Mouse (Mus musculus) frontal cortex, postnatal 36 days (tissue): ENCODE measurements around the gene Tkfc.
"Not testable (repeated sequence)": the region's sequence is repeated elsewhere in the genome, so short reads cannot be mapped to it uniquely, and the experiment has no call there.

Experiments
- DNase-seq, 2 experiments: peaks; one replicate each; pipeline ENCODE4 v3.0.0; 2022; ENCODE audit warnings: low spot score in 2 of 2

The Tkfc gene

DNA sequence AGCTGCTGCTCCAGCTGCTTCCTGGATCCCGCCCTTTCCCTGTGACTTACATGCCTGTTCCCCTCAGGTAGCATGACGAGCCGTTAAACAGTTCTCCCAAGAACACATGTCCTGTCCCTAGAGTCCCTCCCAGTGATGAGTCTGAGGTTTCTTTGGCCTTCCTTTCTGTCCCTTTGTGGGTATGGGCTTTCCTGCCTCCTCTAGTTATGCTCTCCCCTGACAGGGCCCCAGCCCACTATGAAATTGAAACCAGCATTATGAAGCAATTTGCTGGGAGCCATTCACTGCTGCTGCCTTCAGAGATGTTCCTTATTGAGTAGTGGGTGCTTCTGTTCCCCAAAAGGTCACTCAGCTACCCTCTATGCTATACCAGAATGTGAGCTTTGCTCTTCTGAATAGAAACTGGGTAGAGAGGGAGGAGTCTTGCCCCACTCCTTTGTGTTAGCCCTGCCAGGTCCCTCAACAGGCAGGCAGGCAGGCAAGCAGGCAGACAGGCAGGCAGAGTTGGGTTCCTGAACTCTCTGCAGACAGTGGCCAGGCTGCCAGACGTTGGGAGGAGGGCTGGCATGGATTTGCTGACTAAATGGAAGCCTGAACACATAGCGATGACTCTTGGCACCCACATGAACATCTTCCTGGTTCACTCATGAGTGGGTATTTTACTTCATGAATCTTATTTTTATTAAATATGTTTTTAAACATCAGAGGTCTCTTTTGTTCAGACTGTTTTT is 16.2 kb downstream of the Tkfc start:
- DNase-seq, result no peak

DNA sequence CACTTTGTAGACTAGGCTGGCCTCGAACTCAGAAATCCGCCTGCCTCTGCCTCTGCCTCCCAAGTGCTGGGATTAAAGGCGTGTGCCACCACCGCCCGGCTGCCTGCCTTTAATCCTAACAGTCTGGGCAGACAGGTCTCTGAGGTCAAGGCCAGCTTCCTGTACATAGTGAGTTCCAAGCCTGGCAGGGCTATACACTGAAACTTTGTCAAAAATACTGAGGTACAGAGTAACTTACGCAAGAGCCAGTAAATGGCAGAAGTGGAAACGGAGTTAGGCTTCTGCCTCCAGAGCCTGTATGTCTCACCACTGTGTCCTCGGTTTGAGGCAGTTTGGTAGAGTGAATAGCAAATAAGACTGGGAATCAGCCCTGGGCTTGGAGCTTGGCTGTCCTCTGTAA is 18.2 kb downstream of the Tkfc start:
- DNase-seq, result no peak

DNA sequence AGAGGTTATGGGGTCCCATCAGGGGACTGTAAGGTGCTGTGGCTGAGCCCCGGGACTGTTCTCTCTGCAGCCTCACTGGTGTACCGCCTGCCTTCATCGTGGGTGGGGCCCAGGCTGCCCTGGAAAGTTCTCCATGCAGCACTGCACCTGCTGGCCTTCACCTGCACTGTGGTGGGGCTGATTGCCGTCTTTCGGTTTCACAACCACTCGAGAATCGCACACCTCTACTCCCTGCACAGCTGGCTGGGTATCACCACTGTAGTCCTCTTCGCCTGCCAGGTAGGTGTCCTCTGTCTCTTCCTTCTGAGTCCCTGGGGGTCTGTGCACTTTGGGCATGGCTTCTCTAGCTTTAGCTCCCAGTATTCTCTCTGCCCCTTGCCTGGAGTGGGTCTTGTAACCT is 20.3 kb downstream of the Tkfc start:
- no peak for DNase-seq

DNA sequence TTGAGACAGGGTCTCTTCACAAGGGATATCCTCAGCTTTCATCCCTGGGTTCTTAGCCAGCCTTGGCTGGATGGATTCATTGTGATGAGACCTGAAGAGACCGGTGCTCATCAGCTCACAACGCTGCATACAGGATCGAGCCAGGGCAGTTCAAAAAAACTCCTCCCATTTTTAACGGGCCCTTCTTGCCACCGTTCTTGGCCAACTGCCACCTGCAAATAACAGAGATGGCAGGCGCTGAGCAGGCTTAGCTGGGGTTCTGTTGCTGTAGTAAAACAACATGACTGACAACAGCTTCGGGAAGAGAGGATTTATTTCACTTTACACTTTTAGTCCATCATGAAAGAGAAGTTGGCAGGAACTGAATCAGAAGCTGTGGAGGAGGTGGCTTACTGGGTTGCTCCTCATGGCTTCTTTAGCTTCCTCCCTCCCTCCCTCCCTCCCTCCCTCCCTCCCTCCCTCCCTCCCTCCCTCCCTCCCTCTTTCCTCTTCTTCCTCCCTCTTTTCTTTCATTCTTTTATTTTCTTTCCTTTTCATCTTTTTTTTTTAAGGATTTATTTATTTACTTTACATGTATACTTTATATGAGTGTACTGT is 21.8 kb downstream of the Tkfc start:
- no peak for DNase-seq

DNA sequence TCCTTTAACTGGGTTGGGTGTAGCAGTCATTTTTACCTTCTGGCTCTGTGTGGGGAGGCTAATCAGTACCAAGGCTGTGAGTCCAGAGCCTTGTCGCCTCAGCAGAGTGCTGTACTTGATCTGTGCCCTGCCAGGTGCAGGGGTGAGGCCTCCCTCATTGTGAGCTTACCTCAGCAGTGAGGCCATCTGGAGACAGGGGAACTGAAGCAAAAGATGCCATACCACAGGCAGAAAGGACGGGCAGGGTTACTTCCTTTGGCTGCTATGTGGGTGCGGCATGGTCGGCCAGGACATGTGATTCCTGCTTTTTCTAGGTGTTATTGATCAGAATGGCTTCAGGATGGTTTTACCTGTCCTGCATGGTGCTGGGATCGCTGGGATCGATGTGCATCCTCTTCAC is 23.5 kb downstream of the Tkfc start:
- DNase-seq, result no peak

DNA sequence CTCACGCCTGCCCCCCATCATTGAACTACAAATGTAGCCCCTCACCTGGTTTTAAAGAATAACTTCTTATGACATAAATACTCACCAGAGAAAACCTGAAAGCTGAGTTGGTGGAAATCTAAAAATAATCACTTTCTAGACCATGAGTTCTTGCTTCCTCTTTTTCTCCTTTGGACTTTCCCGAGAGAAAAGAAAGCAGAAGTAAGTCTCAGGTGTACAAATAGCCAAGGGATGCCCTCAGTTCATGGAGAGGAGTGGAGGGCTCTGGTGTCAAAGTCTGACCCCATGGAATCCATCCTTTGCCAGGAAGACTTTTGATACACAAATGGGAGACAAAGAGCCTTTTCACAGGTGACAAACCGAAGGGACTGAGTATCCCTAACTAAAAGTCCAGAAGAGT is 24.7 kb downstream of the Tkfc start:
- no peak for DNase-seq

DNA sequence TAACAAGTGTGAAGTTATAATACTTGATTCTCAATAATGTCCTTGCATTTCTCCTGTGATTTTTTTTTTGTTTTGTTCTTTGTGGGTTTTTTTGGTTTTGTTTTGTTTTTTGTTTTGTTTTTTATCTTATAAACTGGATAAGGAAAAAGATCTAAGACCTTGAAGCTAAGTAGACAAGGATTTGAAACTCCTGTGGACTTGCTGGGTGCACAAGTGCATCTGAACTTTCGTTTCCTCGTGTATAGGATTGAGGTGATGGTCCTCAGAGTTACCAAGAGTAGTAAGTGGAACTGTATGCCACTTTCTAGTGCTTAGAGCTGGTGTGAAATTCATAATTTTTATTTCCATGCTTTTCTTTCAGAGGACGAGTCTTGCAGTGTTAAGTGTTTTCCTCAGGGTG is 25.4 kb downstream of the Tkfc start:
- no peak for DNase-seq

DNA sequence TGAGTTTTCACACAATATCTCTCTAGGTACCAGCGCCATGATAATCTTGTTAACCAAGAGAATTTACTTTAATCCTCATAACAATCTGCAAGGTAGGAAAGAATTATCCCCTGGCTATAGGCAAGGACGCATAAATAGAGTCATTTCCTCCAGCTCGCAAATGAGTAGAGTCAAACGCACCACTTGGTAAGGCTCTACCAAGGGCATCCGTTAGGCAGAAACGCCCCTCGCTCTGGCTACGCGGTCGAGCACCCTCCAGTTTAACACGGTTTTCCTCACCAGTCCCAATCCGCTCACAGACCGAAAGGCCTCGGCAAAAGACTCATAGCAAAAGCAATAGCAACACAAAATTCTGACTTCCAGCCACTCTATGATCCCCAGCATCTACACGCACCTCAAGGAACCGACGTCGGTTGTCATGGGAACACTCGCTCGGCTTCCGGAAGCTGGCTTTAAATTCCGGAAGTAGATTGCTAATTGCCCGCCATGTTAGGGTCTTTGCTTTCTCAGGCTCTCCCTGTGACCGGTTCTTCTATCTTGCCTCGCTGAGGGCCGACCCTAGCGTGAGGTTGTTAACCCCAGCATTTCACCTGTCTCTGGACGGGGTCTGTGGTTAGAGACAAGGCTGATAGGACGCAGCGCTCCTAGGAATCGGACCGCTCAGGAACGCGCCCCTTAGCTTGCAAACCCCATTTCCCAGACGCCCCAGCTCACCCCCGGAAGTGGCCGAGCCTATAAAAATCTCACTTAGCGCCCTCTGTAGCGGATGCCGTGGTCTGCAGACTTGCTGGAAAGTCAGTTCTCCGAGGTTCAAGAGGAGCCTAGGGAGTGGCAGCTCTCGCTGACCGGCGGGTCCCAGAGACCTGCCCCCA is 28.5 kb downstream of the Tkfc start, which contains the start of the genes Cyb561a3 and Tmem138:
Gene Cyb561a3 (plus strand): TSS at position 483 of the 872 bp plus-strand sequence.
Gene Tmem138 (minus strand): TSS at position 673 of the 872 bp plus-strand sequence.
- peak; percentile 95 to 96 for DNase-seq

DNA sequence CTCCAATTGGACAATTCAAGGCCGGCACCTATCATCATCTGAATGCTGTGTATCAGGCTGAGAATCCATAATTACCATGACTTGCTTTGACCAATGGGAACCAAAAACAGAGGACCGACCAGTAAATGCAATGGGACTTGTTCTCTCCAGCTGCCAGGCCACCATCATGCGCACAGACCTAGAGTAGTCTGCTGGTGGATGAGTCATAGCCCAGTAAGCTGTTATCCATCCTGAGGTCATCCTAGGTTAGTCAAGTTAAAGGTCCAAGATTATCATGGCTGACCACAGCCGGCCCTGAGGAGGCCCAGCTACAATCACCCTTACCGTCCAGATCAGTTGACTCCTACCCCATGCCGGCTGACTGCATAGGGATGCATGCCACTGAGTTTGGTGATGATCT is 35.8 kb downstream of the Tkfc start:
- DNase-seq, result no peak

DNA sequence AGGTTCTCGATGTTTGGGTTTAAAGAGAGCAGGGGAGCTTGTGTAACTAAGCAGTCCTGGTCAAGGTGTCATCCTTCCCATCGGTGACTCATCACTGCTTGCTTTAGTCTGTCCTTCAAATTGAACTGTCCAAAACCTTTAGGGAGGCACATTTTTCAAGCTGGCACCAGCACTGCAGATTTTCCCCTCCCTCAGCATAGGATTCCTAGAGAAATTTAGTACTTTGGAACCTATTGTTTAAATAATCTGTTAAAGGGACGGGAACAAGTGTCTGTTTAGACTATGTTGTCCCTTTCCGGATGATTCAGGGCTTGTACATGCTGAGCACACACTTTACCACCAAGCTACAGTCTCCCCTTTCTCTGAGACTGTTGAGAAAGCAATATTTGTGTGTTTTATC is 40.2 kb downstream of the Tkfc start:
- no peak for DNase-seq

DNA sequence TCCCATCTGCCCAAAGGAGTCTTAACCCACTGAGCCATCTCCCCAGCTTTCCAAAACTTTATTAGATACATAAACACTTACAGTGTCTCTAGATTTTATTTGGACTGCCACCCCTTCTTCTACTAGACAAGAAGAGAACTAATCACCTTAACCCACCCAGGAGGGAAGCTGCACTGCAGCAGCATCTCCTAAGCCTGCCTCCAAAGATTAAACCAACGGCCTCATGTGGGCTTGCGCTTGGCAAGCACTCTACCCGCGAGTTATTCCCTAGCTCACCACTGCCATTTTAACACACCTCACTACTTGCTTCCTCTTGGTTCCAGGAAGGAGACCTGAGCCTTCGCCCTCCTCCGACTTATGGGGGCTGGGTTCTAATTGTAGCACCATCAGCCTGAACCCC is 41.2 kb downstream of the Tkfc start:
- DNase-seq, result no peak

DNA sequence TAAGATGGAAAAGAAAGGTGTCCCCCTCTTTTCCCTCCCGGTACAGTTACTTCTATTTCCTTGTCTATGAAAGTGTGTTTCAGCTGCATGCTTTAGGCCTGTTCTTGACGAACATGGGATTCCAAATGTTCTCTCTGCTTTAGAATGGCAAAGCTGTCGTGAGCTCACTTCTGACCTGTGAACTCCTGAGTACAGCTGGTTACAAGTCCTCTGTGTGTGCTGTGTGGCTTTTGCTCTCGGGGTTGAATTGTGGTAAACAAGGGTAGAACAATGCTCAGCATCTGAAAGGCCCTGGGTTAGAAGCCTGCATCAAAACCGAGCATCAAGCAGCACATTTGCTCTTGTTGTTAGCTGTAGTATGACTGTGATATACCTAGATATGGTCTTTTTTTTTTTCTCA is 43.1 kb downstream of the Tkfc start:
- no peak for DNase-seq

DNA sequence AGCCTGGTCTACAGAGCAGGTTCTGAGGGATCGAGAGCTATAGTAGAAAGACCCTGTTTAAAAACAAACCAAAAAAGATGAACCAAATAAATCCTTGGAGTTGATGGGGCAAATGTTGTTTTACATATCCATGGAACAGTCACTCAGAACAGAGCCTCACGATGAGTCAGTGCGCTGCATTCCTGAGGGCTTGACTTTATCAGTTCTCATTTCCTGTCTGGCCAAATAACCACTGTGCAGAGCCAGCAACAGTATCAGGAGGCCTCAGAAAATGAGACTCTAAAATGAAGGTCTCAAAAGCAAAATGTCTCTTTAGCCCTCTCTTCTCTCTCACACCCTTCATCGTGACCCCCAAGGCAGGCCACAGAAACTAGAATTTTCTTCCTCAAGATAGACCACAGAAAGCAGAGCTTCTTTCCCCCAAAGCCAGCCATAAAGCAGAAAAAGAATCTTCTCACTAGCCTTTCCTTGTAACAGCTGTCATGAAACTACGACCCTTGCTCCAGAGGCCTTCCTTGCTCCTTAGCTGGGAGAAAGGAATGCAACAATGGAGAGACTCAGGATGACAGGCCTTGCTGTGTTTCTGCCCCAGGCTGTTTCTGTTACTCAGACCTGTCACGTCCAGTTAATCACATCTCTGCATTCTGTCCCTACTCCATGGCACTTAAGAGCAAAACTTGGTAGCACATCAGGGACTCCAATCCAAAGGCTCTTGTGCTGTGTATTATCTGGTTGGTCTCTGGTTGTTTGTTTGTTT is 43.7 kb downstream of the Tkfc start:
- no peak for DNase-seq

DNA sequence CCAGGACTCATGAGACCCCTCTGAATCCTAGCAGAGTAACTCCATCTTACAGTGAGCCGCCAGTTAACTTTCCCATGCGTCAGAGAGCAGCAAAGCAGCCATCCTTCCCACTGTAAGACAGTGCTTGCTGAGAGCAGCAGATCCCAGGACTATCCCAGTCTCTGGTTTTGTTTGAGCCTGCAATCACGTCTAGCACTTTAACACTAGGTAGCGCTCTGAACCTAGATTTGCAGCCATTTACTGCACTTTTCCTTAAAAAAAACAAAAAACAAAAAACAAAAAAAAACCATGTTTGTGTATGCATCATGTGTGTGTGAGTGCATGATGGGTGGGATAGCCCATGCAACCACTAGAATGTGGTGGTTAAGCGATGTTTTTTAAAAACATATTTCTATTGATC is 45.3 kb downstream of the Tkfc start:
- no peak for DNase-seq

DNA sequence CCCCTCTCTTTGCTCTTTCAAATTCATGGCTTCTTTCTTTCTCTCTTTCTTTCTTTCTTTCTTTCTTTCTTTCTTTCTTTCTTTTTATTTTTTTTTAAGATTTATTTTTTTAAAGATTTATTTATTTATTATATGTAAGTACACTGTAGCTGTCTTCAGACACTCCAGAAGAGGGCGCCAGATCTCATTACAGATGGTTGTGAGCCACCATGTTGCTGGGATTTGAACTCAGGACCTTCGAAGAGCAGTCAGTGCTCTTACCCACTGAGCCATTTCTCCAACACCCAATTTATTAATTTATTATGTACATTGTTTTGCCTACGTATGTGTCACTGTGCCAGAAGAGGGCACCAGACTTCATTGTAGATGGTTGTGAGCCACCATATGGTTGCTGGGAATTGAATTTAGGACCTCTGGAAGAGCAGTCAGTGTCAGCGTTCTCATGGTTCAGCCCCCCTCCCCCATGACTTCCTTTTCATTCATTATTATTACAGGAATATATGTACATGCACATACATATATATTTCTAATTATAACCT is 47.5 kb downstream of the Tkfc start:
- not testable (repeated sequence) for DNase-seq

DNA sequence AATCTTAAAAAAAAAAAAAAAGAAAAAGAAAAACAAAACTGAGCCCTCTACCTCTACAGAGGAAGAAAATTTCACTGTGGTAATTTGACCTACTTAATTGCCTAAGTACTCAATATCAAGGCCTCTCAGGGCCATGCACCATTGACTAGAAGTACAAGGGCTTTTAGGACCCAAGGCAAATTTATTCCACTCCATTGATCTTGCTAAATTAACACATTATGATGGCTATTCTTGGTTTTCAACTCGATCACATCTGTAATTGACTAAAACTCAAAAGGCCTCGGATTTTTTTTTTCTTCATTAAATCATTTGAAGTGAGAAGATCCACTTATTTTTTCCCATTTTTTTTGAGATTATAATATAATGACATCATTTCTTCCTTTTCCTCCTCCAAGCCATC is 48.0 kb downstream of the Tkfc start:
- DNase-seq, result no peak

DNA sequence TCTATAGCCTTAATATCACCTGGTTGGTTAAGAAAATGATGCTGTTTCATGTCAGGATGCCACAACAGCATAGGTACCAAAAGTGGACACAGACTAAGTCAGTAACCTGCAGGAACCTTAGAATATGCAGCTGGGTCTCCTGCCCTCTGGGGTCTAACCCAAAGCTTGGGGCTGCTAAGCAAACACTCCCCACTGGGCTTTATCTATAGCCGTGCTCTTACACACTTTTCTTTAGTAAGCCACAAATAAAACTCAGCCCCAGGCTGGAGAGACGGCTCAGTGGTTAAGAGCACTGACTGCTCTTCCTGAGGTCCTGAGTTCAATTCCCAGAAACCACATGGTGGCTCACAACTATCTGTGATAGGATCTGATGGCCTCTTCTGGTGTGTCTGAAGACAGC is 48.5 kb downstream of the Tkfc start:
- DNase-seq, result no peak

DNA sequence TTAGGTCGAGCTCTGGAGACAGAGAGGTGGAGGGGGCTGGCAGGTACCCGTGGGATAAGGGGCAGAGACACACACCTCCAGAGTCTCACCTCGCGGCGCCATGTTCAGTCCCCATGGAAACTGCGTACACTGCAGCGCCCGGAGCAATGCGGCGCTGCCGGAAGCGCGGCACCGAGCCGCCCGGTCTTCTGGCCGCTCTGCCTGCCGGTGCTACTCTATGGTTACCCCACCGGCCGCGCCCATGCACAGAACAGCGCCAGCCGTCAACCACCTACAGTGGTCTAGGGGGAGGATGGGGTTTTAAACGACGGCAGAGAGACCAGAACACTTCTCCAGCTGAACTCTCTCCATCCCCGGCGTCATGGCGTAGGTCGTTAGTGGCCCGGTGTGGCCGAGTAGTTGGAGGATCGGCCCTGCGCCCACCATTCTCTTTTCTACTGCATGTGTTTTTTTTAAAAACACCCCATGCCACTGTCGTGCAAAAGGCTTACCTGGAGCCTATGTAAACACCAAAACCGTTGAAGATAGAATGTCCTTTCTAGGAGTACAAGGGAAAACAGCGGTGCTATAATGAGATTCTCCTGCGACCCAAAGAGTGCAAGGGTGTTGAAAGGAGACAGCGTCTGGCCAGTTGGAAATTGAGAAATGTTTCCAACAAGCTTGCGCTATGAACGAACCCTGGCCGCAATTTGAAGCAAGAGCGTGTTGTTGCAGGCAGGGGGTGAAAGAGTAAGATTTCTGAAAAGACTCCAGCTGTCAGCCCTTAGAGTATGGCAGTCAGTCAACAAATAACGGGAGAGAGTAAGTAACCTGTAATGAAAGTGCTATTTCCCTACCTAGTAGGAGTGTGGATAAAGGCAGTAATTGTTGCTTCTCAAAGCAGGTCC is 49.6 kb downstream of the Tkfc start, which contains the start of gene Tmem216:
Gene Tmem216 (minus strand): TSS at position 615 of the 887 bp plus-strand sequence.
- peak; percentile 79 to 88 for DNase-seq

DNA sequence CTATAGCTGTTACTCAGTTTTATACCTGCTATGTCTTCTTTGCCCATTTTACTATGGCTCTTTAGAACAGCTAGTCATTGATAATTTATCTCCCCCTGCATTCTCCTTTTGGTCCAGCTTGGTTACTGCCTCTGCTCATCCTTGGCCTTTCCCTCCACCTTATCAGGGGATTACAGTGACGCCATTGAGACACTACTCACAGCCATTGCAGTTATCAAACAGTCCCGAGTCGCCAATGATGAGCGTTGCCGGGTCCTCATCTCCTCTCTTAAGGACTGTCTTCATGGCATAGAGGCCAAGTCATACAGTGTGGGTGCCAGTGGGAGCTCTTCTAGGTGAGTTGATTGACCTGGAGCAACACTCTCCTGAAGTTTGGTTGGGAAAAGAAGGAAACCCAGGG is 66.0 kb downstream of the Tkfc start:
- DNase-seq, result no peak
